Mouse (Mus musculus) embryonic fibroblast, embryonic 13.5 days (primary cell): ENCODE data around the gene Ficd. TPM values are rescaled to one million over a fixed set of nuclear protein-coding genes. Genes with fewer than 3 reads are reported as not detected.
A peak's percentile ranks its signal among the peaks of the same experiment; 100 is the strongest.
"Not testable (repeated sequence)": the region's sequence is repeated elsewhere in the genome, so short reads cannot be mapped to it uniquely, and the experiment has no call there.

Experiments
- H3K27ac ChIP-seq: 2 replicates; pipeline ENCODE4 v1.5.1; 2012; ENCODE audit warnings: low read length, control low read depth, inconsistent platforms; ENCODE audit not compliant: insufficient read depth
- H3K4me1 ChIP-seq: 2 replicates; pipeline ENCODE4 v1.6.1; 2011; ENCODE audit warnings: low read length; ENCODE audit not compliant: control insufficient read depth, insufficient read depth
- H3K4me3 ChIP-seq: 2 replicates; pipeline ENCODE4 v1.5.1; 2011; ENCODE audit warnings: mild to moderate bottlenecking, control low read depth, low read length; ENCODE audit not compliant: insufficient read depth
- CTCF ChIP-seq: IDR thresholded peaks from 2 replicates; pipeline ENCODE4 v1.5.1; 2011; ENCODE audit warnings: mild to moderate bottlenecking, control low read depth, low read length, moderate library complexity, borderline replicate concordance; ENCODE audit not compliant: insufficient read depth
- POLR2A ChIP-seq: IDR thresholded peaks from 2 replicates; pipeline ENCODE4 v1.6.1; 2011; ENCODE audit warnings: low read depth, mild to moderate bottlenecking, control low read depth, low read length, moderate library complexity
- polyA plus RNA-seq: library from polyadenylated mRNA; stranded (reverse); fragments of >200 nt; gene quantifications from 2 replicates; pipeline ENCODE4 v1.2.4, GENCODE M21; 2011; ENCODE audit warnings: low read depth; ENCODE audit not compliant: missing spikeins, insufficient read length

Gene Ficd
- polyA plus RNA-seq, 1 experiment = 6.0 TPM

- TF ChIP-seq CTCF = no peak
- TF ChIP-seq POLR2A = no peak
- Histone ChIP-seq H3K4me3 (no peak overlapping the region), H3K27ac (no peak overlapping the region), H3K4me1 (peaks cover 7% of the 10 kb centered on the region; the same call in 1 of the 2 replicates)
Observed at GRCm38 (mm10) chr5:113780082-113780752, 44.6 kb downstream of the Ficd start.

- no peak overlapping the region for H3K27ac ChIP-seq
- no peak for TF ChIP-seq CTCF
- H3K4me1 ChIP-seq = peaks cover 7% of the 10 kb centered on the region; the same call in 1 of the 2 replicates
- no peak overlapping the region for H3K4me3 ChIP-seq
Observed at GRCm38 (mm10) chr5:113780763-113781162, 45.2 kb downstream of the Ficd start.

GRCm38 (mm10) chr5:113781254-113781653, 45.7 kb downstream of the Ficd start:
- Histone ChIP-seq H3K27ac (no peak overlapping the region), H3K4me3 (no peak overlapping the region), H3K4me1 (peaks cover 7% of the 10 kb centered on the region; the same call in 1 of the 2 replicates)
- TF ChIP-seq CTCF (no peak), POLR2A (no peak)

- no peak overlapping the region for H3K27ac ChIP-seq
- H3K4me1 ChIP-seq = peaks cover 7% of the 10 kb centered on the region; the same call in 1 of the 2 replicates
- no peak for TF ChIP-seq POLR2A
- TF ChIP-seq CTCF = no peak
- no peak overlapping the region for H3K4me3 ChIP-seq
Observed at GRCm38 (mm10) chr5:113781875-113782274, 46.3 kb downstream of the Ficd start.

- TF ChIP-seq POLR2A (no peak; the same call in 1 of the 2 replicates), CTCF (no peak)
- H3K27ac ChIP-seq = peak overlapping the region; percentile 98
- H3K4me1 ChIP-seq = peaks cover 7% of the 10 kb centered on the region; the same call in 1 of the 2 replicates
- no peak overlapping the region for H3K4me3 ChIP-seq
Observed at GRCm38 (mm10) chr5:113782624-113783023, 47.0 kb downstream of the Ficd start.

- peaks cover 7% of the 10 kb centered on the region; the same call in 1 of the 2 replicates for H3K4me1 ChIP-seq
- TF ChIP-seq POLR2A (no peak; the same call in none of the 2 replicates), CTCF (no peak)
- H3K27ac ChIP-seq = peak overlapping the region; percentile 98
- H3K4me3 ChIP-seq = no peak overlapping the region
Observed at GRCm38 (mm10) chr5:113783581-113784001, 48.0 kb downstream of the Ficd start.

GRCm38 (mm10) chr5:113784104-113784503, 48.5 kb downstream of the Ficd start:
- H3K27ac ChIP-seq = peak overlapping the region; percentile 98
- H3K4me1 ChIP-seq, H3K4me3 ChIP-seq: not testable (repeated sequence)

- peaks cover 7% of the 10 kb centered on the region for H3K4me1 ChIP-seq
- no peak overlapping the region for H3K27ac ChIP-seq
- H3K4me3 ChIP-seq = no peak overlapping the region
- no peak for TF ChIP-seq POLR2A
- no peak for TF ChIP-seq CTCF
Observed at GRCm38 (mm10) chr5:113786985-113787384, 51.4 kb downstream of the Ficd start.

GRCm38 (mm10) chr5:113788645-113789044, 53.0 kb downstream of the Ficd start:
- Histone ChIP-seq H3K27ac (no peak overlapping the region), H3K4me3 (no peak overlapping the region), H3K4me1 (no peaks in the 10 kb centered on the region; the same call in 1 of the 2 replicates)
- TF ChIP-seq POLR2A (no peak), CTCF (no peak)

GRCm38 (mm10) chr5:113789075-113789788, 53.6 kb downstream of the Ficd start:
- H3K27ac ChIP-seq = no peak overlapping the region
- H3K4me3 ChIP-seq = no peak overlapping the region
- no peaks in the 10 kb centered on the region; the same call in 1 of the 2 replicates for H3K4me1 ChIP-seq
- TF ChIP-seq CTCF (no peak), POLR2A (no peak)

Other genes with a start within 250 kb of the Ficd start
- gene Wscd2, start 245.5 kb upstream of the Ficd start, polyA plus RNA-seq = 1.4 and 4.1 TPM in 2 replicates
- gene Cmklr1, start 85.4 kb upstream of the Ficd start, polyA plus RNA-seq = 13.2 and 26.1 TPM in 2 replicates
- gene 1700069L16Rik, start 11.0 kb upstream of the Ficd start, polyA plus RNA-seq = not detected in 2 replicates
- 20.8 and 21.1 TPM in 2 replicates for gene Sart3, start 36.7 kb downstream of the Ficd start, polyA plus RNA-seq
- gene Iscu, start 36.9 kb downstream of the Ficd start, polyA plus RNA-seq = 71.8 and 85.3 TPM in 2 replicates
- gene Tmem119, start 64.7 kb downstream of the Ficd start, polyA plus RNA-seq = 66.6 and 92.8 TPM in 2 replicates
- gene Selplg, start 96.8 kb downstream of the Ficd start, polyA plus RNA-seq = 0.74 TPM in 1 of 2 replicates, not detected in the other
- 158 and 229 TPM in 2 replicates for gene Coro1c, start 173.0 kb downstream of the Ficd start, polyA plus RNA-seq